Mouse (Mus musculus): ENCODE results near the gene Gpsm1.

DNA sequence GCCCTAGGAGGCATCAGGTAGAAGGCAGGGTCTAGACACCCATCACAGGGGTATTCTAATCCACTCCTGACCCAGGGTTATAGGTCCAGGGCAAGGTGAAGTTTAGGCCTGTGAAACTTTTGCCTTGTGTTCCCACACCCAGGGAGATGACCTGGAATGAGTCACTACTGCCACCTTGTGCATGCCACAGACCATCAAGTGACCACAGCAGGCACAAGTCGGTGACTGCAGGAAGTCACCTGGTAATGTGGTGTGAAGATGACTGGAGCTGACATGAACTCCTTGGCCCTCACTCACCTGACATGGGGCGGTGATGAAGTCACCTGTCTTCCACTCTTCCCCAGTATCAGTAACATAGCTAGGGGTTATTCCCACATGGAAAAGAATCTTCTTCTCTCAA is 2.5 kb upstream of the Gpsm1 start:
- TF ChIP-seq CTCF (IDR thresholded peaks at IDR 0.05; ENCODE audit: control insufficient read depth, insufficient read depth, insufficient replicate concordance, low read depth, low read length), result peak; percentile 34; the same call in 1 of the 2 replicates
- TF ChIP-seq POLR2A (IDR thresholded peaks at IDR 0.05; ENCODE audit: control insufficient read depth, low read depth, low read length), result no peak

All from testis, adult 2 months (tissue).